Mouse (Mus musculus): ENCODE measurements around the gene Nkiras2. TPM values are rescaled to one million over a fixed set of nuclear protein-coding genes. Genes with fewer than 3 reads are reported as not detected.
A peak's percentile ranks its signal among the peaks of the same experiment; 100 is the strongest.
"Not testable (repeated sequence)": the region's sequence is repeated elsewhere in the genome, so short reads cannot be mapped to it uniquely, and the experiment has no call there.

Gene Nkiras2
- total RNA-seq, 2 experiments from 2014 or later: 53.7 to 57.7 TPM

DNA sequence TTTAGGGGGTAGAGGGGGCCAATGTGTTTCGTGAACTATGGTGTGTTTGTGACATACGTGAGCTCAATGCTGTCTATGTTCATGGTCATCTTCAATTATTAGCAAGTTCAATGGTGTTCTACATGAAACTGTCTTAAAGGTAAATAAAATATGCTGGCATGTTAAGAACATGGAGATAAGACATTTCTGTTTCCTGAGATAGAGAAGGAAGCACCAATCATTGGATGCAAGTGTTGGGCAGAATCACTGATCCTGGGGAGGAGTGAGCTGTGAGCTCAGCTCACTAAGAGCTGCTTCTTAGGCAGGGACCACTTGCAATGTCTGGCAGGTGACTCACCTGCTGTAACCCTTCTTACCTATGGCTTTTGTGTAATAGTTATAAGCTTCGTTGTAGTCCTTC is 17.7 kb upstream of the Nkiras2 start:
- no peak for DNase-seq

DNA sequence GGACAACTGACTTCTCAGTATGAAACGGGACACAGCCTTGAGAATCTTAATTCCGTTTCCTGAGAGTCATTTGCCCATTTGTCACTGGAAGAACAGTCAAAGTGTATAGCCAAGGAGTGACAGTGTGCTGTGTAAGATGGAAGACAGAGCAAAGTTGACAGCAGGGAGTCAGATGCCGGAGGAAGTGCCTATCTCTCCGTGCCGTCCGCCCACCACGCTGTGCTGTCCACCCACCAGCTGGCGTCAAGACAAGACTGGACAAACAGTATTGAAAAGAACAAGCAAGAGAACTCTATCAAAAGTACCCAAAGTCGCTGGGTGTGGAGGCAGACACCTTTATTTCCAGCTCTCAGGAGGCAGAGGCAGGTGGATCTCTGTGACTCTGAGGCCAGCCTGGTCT is 15.9 kb upstream of the Nkiras2 start:
- no peak for DNase-seq

DNA sequence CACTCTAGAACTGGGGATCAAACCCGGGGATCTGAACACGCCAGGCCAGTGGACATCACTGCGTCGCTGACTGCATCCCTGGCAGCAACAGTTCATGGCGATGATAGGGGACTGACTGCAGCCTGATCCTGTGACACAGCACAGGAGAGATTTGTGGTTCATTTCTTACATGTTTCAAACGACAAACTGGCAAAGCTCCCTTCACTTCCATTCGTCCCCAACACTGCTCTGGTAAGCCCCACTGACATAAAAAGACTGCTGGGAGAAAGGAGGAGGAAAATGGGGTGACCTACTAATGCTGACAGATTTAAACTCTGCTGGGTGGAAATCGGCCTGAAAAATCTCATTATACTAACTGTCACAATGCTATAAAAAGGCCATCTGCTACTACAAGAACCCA is 15.2 kb upstream of the Nkiras2 start:
- DNase-seq: no peak

DNA sequence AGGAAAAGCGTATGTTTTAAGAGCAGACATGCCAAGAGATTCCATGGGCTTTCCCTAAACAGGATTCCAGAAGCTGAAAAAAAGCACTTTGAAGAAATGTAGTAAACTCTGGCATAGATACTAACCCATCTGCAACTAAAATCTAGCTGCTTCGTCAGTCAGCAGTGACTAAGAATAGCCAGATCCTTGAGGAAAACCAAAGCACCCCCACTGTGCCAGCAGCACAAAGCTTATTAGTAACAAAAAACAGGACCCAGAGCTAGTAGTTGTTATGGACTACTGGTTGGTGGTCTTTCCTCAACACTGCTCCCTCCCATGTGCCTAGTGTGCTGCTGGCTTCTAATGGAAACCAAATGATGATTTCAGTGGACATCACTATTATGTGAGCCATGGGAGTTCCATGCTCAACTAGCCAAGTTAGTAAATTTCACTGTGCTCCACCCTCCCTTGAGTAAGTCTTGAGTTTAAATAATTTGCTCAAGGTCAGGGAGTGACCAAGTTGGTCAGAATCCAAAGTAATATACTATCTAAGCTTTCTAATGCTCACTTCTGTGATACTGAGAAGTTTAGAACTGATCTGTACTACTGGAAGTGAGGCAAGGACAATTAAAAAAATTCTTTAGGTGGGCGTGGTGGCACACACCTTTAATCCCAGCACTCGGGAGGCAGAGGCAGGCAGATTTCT is 14.6 kb upstream of the Nkiras2 start:
- DNase-seq: no peak

DNA sequence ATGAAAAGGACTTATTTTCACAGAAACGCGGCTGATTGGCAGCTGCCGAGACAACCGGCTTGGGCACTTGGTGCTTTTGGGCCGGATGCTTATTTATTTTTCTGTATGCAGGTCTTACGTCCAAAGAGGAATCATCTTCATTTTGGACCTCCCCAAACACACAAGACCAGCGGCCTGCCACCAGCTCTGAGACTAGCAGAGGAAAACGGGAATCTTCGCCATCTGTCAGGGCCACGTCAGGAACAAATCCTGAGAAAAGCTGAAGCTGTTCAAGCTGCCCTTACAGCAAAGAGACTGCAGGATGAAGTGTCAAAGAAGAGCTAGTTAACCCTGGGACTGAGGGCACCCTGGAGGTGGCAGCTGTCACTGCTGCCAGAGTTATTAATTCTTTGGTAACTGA is 13.6 kb upstream of the Nkiras2 start:
- DNase-seq: no peak

DNA sequence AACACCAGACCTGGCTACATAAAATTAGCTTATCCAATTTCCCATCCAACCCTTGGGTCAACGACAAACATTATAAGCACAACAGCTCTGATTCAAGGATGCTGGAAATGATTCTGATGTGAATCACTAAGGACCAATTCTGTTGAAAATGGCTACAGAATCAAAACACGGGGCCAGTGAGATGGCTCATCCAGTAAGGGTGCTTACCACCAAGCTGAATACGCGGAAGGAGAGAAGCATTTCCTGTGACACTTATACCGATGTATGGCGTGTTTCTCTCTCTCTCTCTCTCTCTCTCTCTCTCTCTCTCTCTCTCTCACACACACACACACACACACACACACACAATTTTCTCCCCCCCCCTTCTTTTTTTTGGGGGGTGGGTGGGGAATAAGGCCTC is 11.9 kb upstream of the Nkiras2 start:
- DNase-seq: no peak

DNA sequence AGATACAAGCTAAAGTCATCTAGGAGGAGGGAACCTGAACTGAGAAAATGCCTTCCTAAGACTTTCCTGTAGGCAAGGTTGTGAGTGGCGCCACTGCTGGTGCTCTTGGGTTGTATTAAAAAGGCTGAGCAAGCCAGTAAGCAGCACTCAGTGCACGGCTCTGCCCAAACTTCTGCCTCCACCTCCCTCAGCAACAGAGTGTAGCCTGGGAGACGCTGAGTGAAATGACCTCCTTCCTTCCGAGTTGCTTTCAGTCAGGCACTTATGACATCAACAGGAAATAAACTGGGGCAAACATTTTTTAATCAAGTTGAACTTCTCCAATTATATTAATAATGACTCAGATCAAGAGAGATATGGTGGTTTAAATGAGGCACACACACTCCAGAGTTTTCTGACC is 10.2 kb upstream of the Nkiras2 start:
- no peak for DNase-seq

DNA sequence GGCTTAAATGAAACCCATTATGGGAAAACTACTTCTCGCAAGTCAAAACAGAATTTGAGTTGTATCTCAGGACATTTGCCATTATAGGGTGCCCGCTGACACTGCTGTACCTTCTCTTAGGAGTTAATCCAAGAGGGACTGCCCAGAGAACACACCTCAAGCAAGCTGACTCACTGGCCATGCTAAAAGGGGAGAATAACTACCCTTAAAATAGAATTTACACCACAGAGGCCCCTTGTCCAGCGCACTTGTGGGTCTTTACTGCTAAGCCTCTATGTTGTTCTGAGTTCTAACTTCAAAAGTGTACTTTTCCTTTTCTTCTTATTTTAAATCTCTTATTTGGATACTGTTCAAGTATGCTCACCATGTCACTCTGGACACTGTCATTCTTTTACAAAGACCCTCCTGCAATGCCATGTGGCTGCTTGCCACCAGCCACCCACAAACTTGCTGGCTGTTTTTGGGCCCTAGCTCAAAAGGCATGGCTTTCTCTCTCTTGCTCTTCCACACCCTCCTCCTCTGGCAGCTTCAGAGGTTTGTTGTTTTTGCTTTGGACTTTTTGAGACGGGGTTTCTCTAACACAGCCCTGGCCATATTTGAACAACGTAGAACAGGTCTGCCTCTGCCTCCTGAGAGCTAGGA is 9.6 kb upstream of the Nkiras2 start:
- DNase-seq: no peak

DNA sequence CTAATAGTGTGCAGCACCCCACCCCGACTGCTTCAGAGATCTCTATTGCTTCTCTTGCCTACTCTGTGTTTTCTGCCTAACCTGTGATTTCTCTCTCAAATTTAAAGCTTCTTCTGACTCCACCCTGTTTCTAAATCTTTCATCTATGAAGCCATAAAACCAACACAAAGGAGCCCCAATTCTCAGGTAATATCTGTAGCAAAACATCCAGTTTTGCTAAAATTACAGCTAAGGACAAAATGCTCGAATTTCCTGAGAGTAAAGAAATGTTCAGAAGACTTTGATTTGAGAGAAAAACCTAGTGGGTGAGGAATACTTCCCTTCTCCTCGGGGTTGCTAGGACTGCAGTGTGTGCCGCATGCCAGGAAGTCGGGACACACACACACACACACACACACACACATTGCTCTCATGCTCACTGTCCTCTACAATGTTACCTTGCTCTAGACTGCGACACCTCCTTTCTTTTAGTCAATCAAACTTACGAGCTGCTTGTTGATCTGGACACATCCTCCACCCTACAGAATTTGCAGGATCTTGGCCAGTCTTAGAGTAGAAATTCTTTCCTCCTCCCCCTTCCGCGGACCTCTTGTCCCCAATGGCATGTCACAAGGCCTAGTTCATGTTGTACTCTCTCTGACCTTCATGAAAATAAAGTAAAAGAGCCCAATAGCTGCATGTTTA is 8.9 kb upstream of the Nkiras2 start:
- DNase-seq: no peak

DNA sequence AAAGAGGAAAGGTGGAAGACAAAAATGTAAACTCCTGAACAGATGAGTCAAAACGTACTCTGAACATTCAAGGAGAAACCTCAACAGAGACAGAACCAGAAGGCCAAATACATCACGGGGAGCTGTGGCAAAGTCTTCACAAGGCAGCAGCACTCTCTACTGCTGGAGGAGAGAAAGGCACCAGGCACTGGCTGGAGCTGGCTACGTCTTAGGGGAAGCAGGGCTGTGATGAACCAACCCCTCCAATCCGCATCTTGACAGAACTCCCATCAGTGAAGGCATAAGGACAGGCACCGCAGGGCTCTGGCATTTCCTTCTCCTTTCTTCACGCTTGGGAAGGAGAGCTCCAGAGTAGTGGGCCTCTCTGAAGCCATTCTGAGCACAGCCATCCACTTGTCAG is 7.4 kb upstream of the Nkiras2 start:
- no peak for DNase-seq

DNA sequence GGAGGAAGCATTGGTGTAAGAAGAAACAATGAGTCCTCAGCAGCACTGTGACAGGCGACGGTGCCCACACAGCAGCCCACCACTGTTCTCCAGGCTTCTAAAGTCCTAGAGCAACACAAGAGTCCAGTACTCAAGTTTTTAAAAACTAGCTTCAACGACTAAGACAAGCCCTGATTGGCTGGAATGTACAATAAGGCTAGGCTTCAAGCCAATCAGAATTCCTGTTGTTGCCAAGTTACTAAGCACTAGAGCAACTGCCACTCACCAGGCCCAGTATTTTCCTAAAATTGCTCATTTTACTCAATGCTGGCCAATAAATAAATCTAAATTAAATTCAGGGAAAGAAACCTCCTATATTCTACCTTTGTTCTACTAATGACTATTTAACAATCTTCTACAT is 5.8 kb upstream of the Nkiras2 start:
- DNase-seq: no peak

DNA sequence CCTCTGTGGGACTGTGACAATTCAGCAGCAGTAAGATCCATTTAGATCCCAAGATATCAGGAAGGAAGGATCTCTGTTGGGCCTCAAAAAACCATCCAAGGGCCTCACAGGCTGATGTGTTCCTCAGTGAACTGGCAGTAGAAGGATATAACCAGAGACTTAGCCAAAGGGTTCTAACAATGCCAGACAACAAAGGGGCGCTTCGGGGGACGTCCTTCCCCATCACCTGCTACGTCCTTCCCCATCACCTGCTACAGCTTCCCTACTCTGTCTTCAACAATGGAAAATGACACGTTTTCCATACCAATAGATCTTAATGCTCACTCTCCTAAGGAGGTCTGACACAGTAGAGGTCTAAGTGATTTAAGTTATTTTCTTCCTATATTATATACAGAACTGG is 2.7 kb upstream of the Nkiras2 start:
- DNase-seq: no peak

DNA sequence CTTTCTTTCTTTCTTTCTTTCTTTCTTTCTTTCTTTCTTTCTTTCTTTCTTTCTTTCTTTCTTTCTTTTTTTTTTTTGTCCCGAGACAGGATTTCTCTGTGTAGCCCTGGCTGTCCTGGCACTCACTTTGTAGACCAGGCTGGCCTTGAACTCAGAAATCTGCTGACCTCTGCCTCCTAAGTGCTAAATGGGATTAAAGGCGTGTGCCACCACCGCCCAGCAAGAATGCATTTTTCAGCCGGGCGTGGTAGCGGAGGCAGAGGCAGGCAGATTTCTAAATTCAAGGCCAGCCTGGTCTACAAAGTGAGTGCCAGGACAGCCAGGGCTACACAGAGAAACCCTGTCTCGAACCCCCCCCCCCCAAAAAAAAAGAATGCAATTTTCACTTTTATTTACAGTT is 2.2 kb upstream of the Nkiras2 start:
- DNase-seq: not testable (repeated sequence)

DNA sequence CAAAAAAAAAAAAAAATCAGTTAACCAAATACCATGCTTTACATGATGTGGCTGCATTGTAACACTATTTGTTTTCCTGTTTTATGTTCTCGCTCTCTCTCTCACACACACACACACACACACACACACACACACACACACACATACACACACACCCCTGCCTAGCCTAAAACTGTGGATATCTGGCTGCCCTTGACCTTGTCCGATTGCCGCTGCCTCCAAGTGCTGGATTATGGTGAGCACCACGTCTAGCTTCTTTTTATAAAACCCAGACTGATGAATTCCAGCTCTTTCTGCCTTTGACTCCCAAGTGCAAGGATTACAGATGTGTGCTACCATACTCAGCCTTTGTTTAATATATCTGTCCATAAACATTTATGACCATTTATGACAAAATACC is 1.6 kb upstream of the Nkiras2 start:
- no peak for DNase-seq

DNA sequence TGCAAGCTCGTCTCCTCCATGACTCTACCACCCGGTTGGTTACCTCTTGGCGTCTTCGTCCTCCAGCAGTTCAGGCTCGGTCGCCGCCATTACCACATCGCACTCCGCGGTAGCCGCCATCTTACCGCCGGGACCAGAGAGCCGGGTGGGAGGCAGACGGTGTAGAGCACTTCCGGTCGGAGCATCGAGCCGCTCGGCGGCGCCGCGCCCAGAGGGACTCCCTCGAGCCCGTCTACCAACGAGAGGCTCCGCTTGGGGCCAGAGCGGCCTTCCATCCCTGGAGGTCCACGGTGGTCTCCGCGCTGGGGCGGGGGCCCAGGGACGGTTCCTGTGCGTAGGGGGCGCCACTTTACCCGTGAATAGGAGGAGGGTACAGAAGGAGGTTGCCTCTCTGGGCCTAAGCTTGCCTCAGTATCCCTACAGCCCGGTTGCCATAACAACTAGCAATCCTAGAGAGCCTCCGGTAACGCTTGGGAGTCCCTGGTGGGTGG is 486 bp downstream of the Nkiras2 start:
- DNase-seq: peak; percentile 95

DNA sequence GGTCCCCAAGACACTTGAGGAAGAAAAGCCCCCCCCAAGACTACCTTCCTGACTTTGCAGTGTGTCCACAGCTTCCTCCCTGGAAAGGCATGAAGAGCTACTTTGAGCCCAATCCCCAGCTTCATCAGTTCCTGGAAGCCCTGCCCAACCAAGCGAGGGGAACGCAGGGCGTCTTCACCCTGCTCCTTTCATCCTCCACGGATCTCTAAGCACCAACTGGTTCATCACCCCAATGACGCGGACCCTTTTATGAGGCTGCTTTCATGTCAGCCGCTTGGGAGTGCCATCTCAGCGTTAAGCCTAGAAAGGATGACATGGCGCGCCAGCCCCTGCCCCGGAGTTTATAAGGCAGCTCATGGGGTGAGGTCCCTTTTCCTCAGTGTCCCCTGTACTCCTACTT is 938 bp downstream of the Nkiras2 start, which contains the start of gene Dnajc7:
Gene Dnajc7, minus strand, starts transcription at position 187 of the 400 bp plus-strand sequence.
- DNase-seq: no peak

DNA sequence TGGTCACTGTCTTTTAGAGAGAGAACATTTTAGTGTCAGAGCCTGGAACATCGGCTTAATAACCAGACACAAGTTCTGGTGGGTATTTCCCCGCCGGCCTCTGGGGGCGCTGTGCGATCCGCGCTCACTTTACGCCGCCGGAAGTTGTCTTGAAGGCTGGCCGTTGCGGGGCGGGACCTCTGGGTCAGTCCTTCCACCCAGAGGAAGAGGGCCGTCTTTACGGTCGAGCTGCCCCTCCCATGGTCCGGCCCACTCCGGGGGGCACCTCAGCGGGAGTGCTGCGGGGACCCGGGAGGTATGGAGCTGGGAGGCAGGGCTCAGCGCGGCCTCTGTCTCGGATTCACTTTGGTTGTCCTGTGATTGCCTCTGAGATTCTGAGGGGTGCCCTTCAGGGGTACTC is 3.7 kb downstream of the Nkiras2 start:
- DNase-seq: peak; percentile 96

DNA sequence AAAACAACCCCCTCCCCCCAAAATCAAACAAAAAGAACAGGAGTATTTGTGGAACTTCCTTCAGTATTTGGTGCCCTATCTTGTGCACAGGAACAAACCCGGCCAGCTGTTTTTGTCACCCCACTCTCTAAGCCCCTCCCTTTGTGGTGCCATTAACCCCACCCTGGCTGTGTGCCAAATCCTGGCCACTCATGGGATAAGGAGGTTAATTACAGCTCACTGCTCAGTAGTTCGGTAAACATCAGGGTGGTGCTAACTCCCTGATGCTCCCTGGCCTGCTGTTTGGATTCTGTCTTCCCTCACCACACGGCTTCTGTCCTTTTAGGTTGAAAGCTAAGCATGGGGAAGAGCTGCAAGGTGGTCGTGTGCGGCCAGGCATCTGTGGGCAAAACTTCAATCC is 4.8 kb downstream of the Nkiras2 start:
- peak; percentile 62 for DNase-seq

DNA sequence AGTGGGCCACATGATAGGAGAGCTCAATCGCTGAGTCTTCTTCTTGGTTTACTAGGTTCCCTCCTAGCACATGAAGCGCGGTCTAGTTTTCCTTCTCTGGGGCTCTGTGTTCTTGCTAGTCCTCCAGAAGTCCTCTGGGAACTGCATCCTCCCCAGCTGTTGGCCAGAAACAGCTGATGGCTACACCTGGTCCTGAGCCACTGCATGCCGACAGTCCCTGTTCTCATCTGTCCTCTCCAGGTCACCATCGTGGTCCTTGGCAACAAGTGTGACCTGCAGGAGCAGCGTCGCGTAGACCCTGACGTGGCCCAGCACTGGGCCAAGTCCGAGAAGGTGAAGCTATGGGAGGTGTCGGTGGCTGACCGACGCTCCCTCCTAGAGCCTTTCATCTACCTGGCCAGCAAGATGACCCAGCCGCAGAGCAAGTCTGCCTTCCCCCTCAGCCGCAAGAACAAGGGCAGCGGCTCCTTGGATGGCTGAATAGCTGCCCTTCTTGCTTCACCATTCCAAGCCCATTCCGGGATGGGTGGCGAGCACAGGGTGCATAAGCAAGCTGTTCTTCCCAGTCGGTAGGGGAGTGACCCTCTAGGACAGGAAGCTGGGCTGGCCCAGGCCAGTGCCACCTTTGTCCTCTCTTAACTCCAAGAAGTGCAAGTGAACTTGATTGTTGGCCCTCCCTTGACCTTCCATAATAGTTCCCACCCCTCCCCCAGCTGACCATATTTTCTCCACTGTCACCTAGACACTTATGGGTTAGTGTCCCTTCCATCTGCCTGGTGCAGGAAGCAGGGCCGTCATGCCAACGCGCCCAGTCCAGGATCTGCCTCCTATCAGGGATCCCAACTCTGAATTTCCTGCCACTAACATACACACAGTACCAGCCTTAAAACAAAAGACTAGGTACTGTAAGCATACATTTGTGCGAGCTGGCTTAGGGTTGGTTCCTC is 7.0 kb downstream of the Nkiras2 start:
- DNase-seq: no peak

DNA sequence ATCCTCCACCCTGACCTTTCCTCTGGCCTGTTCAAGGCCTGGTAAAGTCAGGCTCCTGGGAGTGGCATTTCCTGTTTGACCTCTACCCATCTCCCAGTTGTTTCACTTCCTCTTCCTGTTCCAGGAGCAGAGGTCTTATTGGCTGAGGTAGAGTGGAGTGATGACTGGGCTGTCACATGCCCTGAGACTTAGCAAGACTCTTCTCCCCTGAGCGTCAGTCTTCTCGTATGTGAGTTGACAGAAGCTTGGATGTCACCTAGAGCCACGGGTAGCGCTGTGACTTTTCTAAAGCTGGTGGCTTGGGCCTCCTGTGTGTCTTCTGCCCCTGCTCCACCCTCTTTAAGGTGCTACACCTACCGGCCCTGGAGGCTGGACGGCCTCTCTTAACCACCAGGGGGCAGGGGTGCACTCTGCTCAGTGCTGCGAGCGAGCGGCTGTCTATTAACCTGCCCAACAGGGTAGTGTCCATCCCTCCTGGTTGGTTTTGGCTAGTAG is 7.7 kb downstream of the Nkiras2 start:
- peak; percentile 86 for DNase-seq

DNA sequence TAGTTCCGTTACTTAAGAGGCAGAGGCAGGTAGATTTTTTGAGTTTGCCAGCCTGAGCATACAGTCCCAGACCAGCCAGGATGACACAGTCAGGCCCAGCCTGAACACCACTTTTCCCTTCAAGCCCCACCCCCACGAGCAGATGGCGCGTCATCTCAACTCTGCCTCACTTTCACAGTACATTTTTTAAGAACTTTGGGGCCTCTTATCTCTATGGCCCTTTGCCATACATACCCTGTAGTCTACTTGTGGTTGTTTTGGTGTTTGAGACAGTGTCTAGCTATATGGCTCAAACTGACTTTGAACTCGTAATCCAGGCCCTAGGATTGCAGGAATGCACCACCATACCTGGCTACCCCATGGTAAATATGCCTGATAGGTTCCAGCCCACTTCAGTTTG is 9.0 kb downstream of the Nkiras2 start:
- DNase-seq: no peak

DNA sequence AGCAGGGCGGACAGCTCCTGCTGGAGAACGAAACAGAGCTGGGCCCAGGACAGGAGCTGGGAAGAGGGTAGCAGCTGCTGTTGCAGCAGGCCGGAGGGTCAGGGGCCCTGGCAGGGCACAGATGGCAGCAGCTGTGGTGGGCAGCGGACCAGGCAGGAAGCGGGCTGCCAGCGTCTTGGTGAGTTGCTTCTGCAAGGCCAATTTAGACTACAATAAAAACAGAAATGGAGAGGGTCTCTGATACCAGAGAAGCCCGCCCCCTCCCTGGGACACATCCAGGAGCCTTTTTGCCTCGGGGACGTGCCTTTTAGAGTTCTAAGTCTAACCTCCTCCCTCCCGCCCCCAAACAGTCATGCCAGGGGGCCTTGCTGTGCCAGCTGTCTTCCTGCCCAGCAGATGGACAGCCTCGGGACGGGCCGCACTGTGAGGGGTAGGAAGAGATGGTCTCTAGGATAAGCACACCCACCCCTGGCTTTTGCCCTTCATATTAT is 9.9 kb downstream of the Nkiras2 start:
- DNase-seq: no peak

Measured in heart, postnatal 4 days (tissue).